Mouse (Mus musculus): Measurements from ENCODE around the gene Acss1. TPM values are rescaled to one million over a fixed set of nuclear protein-coding genes. Genes with fewer than 3 reads are reported as not detected.

Gene Acss1
- total and polyA plus RNA-seq, 2 experiments from 2014 or later: 17.6 to 43.5 TPM

DNA sequence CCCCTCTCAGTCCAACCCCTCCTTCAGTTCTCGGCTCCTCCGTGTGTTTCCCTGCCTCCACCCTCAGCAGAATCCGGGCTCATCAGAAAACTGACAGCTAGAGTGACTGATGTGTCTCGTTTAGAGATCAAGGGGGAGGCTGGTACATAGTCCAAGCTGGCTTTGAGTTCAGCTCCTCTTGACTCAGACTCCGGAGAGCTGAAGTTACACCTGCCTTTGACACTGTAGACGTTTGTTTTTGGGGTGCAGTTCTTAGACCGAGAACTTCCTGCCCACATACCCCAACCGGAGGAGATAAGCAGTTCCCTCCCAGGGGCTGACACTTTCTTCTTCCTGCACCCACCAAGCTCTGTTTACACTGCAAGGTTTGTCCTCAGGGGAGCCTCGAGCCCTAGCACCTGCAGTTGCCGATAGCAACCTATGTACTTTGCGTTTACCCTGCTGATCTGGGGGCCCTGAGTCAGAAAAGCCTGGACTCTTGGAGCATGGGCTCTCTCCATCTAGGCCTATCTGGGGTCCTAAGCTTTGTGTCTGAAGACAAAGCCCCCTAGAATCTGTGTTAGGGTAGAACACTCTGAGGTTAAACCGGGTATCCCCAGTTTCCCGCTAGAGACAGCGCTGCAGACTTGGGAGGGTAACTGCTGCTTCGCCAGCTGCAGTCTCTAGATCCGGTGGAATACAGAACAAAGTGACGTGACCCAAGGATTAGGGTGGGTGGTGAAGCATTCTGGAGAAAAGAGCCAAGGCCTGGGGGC lies 1.1 kb downstream of the Acss1 start:
- Histone ChIP-seq H3K9me3 (ENCODE audit: low read length) (no peaks in the 10 kb centered on the region), H3K9ac (replicated peaks; ENCODE audit: low read length) (peak overlapping the region; percentile 72), H3K4me2 (ENCODE audit: low read depth, low read length) (peak overlapping the region; percentile 98), H3K27ac (peak overlapping the region; percentile 85), H3K4me1 (ENCODE audit: insufficient read depth, low read length) (peaks cover 7% of the 10 kb centered on the region; the same call in 1 of the 2 replicates), H3K4me3 (ENCODE audit: low read length) (peak overlapping the region; percentile 63), H3K36me3 (ENCODE audit: insufficient read depth, low read length) (no peaks in the 10 kb centered on the region), H3K27me3 (ENCODE audit: insufficient read depth, low read length) (no peaks in the 10 kb centered on the region)
- WGBS: 6% methylated on average over 17 of the region's 17 CpGs
- ATAC-seq: peak; percentile 17
- no peak for DNase-seq (ENCODE audit: low spot score)
- TF ChIP-seq CTCF (IDR thresholded peaks at IDR 0.05; ENCODE audit: low read depth): no peak

DNA sequence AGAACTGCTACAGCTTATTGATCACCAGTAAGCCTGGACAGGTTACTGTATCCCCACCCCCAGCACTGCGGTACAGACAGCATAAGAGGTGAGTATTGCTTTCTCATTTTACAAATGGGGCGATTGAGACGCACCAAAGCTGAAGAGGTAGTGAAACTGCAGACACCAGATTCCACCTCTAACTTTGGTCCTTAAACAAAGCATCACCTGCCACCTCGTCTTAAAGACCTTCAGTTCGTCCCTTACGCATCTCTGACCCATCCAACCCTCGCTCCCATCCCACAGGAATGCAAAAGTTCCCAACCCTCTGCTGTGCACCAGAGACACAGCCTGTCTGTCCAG lies 1.6 kb downstream of the Acss1 start:
- no peaks in the 10 kb centered on the region for H3K36me3 ChIP-seq (ENCODE audit: insufficient read depth, low read length)
- no peak for ATAC-seq
- peak overlapping the region; percentile 72 for H3K9ac ChIP-seq (replicated peaks; ENCODE audit: low read length)
- no peak for TF ChIP-seq CTCF (IDR thresholded peaks at IDR 0.05; ENCODE audit: low read depth)
- H3K27ac ChIP-seq: peak overlapping the region; percentile 85
- H3K4me1 ChIP-seq (ENCODE audit: insufficient read depth, low read length): peaks cover 7% of the 10 kb centered on the region; the same call in 1 of the 2 replicates
- peak overlapping the region; percentile 63 for H3K4me3 ChIP-seq (ENCODE audit: low read length)
- peak overlapping the region; percentile 98 for H3K4me2 ChIP-seq (ENCODE audit: low read depth, low read length)
- DNase-seq (ENCODE audit: low spot score): no peak
- WGBS: 36% methylated on average over 7 of the region's 7 CpGs
- no peaks in the 10 kb centered on the region for H3K27me3 ChIP-seq (ENCODE audit: insufficient read depth, low read length)
- H3K9me3 ChIP-seq (ENCODE audit: low read length): no peaks in the 10 kb centered on the region

DNA sequence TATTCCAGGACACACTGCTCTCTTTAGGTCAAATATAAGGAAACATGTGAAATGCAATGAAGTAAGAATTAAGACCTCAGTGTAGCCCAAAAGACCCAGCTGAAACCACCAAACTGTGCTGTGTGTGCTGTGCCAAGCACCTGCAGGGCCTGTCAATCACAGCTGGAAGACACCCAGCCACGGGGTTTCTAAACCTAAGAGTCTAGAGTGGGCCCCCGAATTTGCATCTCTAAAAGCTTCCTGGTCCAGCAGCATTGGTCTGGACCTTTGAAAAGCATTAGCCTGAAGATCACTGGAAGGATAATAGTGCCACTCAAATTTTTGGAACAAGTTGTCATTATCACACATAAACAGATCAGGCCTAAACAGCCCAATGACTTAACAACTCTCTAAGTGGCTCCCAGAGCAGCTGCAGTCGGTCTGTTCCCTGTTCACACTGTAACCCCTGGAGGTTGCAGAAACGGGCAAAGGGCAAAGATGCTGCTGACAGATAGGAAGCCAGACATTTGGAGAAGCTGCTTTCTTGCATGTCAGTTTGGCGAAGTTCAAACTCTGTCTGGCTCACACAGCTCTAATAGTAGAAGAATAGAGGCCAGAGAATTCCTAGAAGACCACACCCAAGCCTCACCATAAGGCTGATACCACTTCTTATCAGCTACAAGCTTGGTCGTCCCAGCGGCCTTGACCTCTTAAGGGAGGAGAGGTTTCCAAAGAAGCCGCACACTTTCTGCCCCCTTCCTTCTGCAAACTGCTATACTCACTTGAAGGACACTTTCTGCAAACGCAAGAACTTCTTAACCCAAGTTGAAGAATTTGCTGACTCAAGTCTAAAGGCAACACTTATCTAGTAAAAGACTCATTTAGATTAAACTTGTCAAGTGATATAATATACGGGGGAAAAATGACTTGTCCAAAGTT lies 2.5 kb downstream of the Acss1 start:
- H3K36me3 ChIP-seq (ENCODE audit: insufficient read depth, low read length): no peaks in the 10 kb centered on the region
- H3K9me3 ChIP-seq (ENCODE audit: low read length): no peaks in the 10 kb centered on the region
- TF ChIP-seq CTCF (IDR thresholded peaks at IDR 0.05; ENCODE audit: low read depth): no peak
- peaks cover 7% of the 10 kb centered on the region; the same call in 1 of the 2 replicates for H3K4me1 ChIP-seq (ENCODE audit: insufficient read depth, low read length)
- H3K4me2 ChIP-seq (ENCODE audit: low read depth, low read length): peak overlapping the region; percentile 16
- WGBS: 54% methylated on average over 10 of the region's 10 CpGs
- no peak overlapping the region for H3K4me3 ChIP-seq (ENCODE audit: low read length)
- H3K9ac ChIP-seq (replicated peaks; ENCODE audit: low read length): no peak overlapping the region
- DNase-seq (ENCODE audit: low spot score) (no peak), ATAC-seq (no peak)
- H3K27ac ChIP-seq: peak overlapping the region; percentile 36; the same call in 1 of the 2 replicates
- H3K27me3 ChIP-seq (ENCODE audit: insufficient read depth, low read length): no peaks in the 10 kb centered on the region

DNA sequence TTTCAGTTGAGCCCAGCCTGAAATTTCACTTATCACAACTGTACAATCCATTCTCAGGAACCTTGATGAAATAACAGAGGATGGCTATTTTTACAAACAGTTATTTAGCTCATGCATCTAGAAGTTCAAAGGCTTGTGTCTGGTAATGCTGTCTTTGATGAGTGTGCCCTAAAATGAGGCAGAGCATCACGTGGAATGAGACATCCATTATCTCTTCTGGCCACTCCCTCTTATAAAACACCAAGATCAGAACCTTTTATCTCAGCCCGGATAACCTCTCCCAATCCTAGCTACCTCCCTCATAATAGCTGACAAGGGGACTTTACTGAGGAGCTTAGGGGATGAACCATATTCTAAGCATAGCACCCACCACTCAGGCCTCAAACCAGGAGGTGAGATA lies 3.3 kb downstream of the Acss1 start:
- 56% methylated on average over 2 of the region's 2 CpGs for WGBS
- ATAC-seq: no peak
- no peak overlapping the region for H3K4me3 ChIP-seq (ENCODE audit: low read length)
- TF ChIP-seq CTCF (IDR thresholded peaks at IDR 0.05; ENCODE audit: low read depth): no peak
- H3K4me1 ChIP-seq (ENCODE audit: insufficient read depth, low read length): peaks cover 7% of the 10 kb centered on the region; the same call in 1 of the 2 replicates
- no peak overlapping the region for H3K27ac ChIP-seq
- no peaks in the 10 kb centered on the region for H3K9me3 ChIP-seq (ENCODE audit: low read length)
- no peak overlapping the region for H3K9ac ChIP-seq (replicated peaks; ENCODE audit: low read length)
- H3K36me3 ChIP-seq (ENCODE audit: insufficient read depth, low read length): no peaks in the 10 kb centered on the region
- peak overlapping the region; percentile 16; the same call in 1 of the 2 replicates for H3K4me2 ChIP-seq (ENCODE audit: low read depth, low read length)
- H3K27me3 ChIP-seq (ENCODE audit: insufficient read depth, low read length): no peaks in the 10 kb centered on the region
- DNase-seq (ENCODE audit: low spot score): no peak

DNA sequence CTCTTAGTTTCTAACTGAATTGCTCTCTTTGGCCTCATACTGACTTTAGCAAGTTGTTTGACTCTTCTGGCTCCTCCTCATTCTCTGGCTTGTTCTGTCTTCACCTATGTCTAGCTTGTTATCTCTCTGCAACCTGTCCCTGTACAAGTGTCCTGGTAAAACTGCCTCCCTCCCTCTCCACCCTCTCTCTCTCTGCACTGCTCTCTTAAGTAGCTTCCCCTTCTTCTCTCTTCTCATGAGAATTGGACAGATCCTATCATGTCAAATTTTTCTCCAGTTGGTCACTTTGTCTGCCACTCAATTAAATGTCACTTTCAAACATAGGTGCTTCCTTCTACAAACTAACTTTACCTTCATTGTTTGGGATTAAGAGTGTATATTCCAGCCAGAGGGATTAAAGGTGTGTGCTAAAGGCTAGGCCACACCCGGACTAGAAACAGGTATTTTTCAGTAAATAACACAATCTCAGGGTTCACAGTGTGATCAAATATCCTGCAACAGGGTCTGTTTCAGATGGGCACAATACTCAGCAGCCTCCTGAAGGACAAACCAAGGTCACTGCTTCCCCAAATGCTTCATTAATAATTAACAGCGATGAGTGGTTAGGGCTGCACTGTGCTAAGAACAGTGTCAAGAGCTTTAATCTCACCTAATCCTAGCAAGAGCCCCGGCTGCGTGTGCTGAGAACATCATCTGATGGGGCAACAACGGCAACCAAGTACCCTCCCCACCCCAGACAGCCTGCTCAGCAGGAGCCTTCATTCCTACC lies 4.0 kb downstream of the Acss1 start:
- ATAC-seq (no peak), DNase-seq (ENCODE audit: low spot score) (no peak)
- no peaks in the 10 kb centered on the region for H3K9me3 ChIP-seq (ENCODE audit: low read length)
- TF ChIP-seq CTCF (IDR thresholded peaks at IDR 0.05; ENCODE audit: low read depth): no peak
- H3K4me2 ChIP-seq (ENCODE audit: low read depth, low read length): no peak overlapping the region
- no peak overlapping the region for H3K4me3 ChIP-seq (ENCODE audit: low read length)
- peaks cover 7% of the 10 kb centered on the region; the same call in 1 of the 2 replicates for H3K4me1 ChIP-seq (ENCODE audit: insufficient read depth, low read length)
- 86% methylated on average over 5 of the region's 5 CpGs for WGBS
- no peaks in the 10 kb centered on the region for H3K36me3 ChIP-seq (ENCODE audit: insufficient read depth, low read length)
- peak overlapping the region; percentile 70 for H3K27ac ChIP-seq
- H3K27me3 ChIP-seq (ENCODE audit: insufficient read depth, low read length): no peaks in the 10 kb centered on the region
- no peak overlapping the region for H3K9ac ChIP-seq (replicated peaks; ENCODE audit: low read length)

DNA sequence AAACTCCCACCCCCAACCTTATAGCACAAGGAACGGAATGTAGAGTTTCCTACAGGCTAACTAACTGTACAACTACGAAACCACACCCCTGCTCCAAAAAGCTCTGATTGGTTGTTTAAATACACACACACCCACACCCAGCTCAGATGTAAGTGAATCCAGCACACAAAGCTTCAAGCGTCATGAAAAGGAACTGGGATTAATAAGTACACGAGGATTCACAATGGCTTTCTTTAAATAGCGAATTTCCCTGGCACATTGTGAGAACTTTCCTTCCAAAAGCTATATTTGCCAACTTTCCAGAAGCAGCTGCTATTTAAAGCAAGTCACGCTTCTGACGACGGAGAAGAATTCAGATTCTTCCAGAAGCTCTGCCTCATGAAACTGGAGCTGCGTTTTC lies 5.0 kb downstream of the Acss1 start:
- Histone ChIP-seq H3K27ac (peak overlapping the region; percentile 70), H3K9ac (replicated peaks; ENCODE audit: low read length) (no peak overlapping the region), H3K4me2 (ENCODE audit: low read depth, low read length) (no peak overlapping the region), H3K4me1 (ENCODE audit: insufficient read depth, low read length) (peaks cover 7% of the 10 kb centered on the region; the same call in 1 of the 2 replicates), H3K4me3 (ENCODE audit: low read length) (no peak overlapping the region), H3K9me3 (ENCODE audit: low read length) (no peaks in the 10 kb centered on the region), H3K27me3 (ENCODE audit: insufficient read depth, low read length) (no peaks in the 10 kb centered on the region), H3K36me3 (ENCODE audit: insufficient read depth, low read length) (no peaks in the 10 kb centered on the region)
- ATAC-seq: 0 out of 2 replicates have a peak, but pooled peaks have one; percentile 42
- WGBS: 53% methylated on average over 9 of the region's 9 CpGs
- TF ChIP-seq CTCF (IDR thresholded peaks at IDR 0.05; ENCODE audit: low read depth): no peak
- DNase-seq (ENCODE audit: low spot score): peak; percentile 71
